Mouse (Mus musculus): ENCODE measurements at regions not wholly inside any gene's neighbourhood (a gene's known extent, or its start where the extent isn't known, plus 50 kb on each side); places are given as distances from the start of the nearest gene placed in this dataset.

DNA sequence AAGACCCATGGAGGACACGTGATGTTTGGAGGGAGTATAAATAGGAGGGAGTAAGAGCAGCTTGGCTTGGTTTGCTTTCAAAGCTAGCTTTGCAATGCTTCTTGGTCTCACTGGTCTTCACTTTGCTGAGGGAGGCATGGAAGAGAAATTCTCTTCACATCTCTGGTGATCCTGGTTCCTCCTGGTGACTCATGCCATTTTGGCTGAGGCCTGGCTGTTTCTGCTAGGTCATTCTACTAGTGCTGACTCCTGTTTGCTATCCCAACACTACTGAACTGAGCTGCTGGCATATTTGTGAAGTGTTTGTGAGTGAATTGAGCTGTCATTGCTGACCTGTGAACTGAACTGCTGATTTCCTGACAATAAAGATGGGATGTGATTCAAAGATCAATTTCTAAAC, 288.3 kb upstream of the Mctp2 start:
- DNase-seq, result no peak

DNA sequence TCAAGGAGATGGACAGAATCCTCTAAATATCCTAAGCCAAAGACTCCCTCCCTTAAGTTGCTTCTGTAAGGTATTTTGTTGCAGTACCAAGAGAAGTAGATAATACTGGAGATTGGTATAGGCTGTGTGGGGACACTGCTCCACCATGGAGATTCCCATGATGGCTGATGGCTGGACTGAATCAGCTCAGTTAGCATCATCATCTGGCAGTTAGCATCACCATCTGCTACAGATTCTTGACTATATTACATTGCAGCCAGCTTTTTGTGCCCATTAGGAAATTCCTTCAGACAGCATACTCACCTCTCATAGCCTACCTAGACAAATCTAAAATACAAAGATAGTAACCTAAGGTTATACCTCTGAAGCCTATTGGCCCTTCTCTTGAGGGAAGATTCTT, 290.6 kb upstream of the Mctp2 start:
- DNase-seq, result no peak

DNA sequence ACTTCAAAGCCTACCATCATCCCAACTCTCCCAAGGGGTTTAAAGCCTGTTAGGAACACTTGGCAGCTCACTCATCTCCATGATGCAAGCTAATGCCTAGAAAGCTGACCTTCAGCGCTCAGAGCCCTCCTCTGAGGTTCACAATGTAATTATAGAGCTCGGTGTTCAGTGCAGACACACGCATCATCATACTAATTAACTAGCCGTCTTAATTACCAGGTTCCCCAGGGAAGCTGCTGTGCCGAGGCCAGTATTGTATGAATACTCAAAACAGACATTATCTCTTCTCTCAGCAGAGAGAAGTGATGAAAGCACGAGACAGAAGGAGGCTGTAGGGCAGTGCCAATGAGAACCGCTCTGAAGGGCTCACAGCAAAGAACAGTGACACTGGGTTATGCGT, 295.5 kb upstream of the Mctp2 start:
- no peak for DNase-seq

DNA sequence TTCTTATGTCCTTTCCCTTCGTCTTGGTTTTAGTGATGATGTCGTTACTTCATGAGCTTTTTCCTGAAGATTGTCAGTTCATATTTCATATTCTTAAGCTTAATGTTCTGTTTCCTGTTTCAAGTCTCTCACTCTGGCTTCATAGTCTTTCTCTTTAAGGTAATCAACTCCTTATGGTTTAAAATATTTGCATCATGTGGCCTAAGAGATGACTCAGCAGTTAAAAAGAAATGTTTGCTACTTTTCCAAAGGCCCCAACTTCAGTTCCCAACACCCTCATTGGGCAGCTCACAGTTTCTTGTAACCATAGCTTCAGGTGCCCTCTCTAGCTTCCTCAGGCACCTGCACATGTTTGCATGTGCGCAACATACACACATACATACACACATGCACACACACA, 303.4 kb upstream of the Mctp2 start:
- no peak for DNase-seq

DNA sequence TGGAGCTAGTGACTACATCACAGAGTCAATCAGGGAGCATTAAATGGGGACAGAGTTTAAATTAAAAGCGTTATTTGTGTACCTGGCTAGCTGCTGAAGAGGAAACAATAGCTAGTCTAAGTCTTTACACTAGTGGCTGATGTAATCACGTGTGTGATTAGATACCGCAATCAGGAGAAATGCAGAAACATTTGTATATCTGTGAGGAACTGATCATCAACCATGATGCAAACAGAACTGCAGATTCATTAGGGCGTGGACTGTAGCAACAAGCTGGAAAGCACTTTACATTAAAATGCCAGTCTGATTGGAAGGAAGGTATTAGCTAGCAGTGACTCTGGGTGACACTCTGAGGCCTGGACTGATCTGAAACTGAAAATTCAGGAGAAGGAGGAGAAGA, 308.8 kb upstream of the Mctp2 start:
- no peak for DNase-seq

DNA sequence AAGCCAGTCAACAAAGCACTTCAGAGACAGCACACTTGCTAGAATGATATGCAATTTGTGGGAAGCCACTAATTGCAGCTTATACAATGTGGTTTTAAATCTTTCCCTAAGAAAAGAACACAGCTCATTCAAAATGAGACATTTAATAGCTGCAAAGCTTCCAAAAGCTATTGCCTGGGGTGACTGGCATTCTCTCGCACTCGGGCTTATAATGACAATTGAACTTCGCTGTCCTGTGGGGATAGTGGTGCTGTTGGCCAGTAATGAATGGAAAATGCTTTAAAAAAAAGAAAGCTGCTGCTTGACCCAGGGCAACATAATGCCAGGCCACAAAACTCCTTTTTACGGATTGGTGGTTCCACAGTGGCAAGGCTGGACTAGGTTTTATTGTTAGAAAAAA, 321.0 kb upstream of the Mctp2 start:
- no peak for DNase-seq

DNA sequence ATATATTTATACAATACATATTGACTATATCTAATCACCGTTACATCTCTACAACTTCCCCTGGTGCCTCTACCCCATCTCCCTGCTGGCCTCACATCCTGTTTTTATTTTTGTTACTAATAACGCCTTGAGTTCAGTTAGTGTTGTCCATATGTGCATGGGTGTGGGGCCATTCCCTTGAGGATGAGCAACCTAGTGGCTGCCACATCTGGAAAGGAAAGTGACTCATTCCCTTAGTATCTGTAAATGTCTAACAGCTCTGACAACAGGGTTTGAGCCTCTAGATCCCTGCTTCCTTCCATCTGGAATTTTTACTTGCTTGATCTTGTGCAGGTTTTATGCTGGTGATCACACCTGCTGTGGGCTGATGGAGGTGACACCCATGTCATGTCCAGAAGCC, 333.2 kb upstream of the Mctp2 start:
- no peak for DNase-seq

DNA sequence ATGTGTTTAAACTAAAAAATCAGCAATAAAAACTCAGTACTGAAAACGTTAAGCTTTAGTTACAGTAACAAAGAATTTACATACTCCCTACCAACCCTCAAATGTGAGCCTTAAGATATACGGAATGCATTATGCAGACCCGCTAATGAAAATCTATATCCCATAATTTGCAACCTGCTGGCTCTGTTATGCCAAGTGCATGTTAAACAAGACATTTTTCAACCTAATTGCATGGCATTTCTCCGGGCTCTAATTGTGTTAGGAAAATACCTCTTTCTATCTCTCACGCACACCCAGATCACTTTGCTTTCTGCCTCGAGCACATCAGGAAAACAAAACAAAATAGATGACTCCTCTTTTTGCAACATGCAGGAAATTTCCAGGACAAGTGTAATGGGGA, 368.6 kb upstream of the Mctp2 start:
- DNase-seq, result no peak

DNA sequence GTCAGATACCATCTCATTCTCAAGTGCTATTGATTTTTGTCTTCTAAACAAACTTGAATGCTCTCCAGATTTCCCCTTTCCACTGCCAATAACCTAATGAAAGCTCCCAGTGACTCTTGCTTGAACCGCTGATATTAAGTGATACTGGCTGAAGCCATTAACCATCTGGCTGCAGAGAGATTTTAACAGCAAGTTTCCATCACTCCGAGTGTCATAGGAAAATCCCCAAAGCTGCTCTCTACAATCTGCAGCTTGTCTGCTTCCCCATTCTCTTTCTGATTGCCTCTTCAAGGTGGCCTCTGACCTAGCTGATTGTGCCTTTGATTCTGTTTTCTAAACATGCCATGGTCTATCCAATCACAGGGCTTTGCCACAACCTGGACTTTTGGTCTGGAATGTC, 379.4 kb upstream of the Mctp2 start:
- DNase-seq, result no peak

DNA sequence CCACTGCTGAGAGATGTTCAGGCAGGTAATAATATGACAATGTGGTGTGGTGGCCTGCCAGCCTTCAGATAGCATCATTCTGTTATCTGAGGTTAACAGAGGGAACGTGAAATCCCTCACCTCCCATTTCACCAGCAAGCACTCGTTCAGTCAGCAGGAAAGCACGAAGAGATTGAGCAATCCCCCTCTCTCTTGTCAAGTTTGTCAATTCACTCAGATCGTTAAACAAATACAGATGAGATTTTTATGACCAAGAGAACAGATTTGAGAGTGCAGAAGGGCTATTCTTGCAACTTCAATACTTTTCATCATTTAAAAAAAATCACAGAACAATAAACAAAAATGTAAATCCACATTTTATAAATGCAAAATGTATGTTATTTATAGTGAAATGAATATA, 380.9 kb upstream of the Mctp2 start:
- DNase-seq, result no peak

DNA sequence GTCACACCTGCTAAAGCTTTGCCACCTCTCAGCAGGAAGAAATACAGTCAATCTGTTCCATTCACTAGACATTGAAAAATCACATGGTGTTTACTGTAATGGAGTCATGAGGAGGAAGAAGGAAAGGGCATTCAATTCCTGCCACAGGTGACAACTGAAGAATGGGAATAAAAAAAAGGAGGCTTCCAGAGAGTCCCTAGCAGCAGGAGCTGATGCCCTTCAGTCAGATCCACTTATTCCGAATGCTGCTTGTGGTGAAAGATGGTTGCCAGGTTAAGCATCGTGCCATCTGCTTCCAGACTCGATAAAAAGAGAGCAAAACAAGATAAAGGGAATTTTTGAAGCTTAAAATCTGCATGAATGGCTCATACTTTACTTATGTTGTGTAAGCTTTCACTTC, 385.0 kb upstream of the Mctp2 start:
- DNase-seq, result peak; percentile 79

DNA sequence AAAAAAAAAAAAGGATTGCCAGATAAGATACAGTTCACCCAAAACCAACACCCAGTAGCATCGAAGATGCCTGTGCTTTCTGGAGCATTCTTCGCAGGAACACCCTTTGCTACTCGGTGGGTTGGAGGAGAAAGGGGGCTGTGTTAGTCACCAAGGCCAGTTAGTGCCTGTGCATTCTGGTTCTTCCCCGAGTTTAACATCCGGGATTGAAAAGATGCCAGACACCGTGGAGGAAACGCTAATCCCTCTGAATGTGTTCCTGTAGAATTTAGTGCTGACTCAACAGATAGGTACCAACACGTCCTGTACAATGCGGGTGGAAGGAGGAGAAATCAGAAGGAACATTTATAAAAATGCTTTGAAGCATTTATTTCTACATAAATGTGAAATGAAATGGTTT, 385.5 kb upstream of the Mctp2 start:
- peak; percentile 43 for DNase-seq

DNA sequence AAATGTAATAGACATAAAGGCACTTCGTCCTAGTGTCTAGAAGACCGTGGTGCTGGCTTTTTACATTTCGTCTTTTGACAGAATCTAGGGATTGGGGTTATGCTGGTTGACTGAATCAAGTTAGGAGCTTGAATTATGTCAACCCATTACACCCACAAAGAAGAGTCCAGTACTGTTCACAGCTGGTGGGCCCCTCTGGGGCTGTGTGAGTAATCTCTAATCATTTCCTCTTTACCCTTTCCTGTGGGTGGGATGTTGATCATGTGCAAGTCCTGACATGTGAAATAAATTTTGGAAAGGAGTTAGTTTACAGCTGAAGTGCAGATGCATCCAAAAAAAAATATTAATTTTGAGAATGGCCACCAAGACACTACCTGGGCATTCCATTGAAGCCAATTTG, 390.3 kb upstream of the Mctp2 start:
- no peak for DNase-seq

DNA sequence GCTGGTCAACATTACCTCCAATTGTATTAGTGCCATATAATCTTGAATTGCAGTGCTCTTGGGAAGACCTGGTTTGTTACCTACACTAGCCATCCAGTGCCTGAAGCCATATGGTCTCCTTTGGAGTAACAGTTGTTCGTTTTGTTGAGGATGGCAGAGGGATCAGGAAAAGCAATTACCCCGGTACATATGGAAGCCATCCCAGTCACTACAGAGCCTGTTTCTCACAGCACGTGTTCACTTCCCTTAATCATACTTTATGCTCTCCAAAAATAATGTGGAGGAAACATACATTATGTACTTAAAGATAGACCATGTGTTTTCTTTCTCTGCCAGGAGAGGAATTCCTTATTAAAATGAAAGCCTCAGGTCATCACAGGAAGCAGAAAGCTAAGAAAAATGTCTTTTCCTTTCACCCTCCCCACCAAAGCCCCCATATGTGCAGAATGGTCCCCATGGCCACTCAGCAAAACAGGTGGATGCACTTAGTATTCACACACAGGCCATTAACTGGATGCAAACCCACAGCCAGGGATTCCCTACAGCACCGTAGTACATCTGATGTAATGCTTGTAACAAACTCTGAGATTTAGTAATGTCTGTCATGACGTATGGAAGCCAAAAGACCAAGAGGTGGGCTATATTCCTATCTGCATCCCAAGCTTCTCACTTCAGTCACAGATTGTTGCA, 397.4 kb upstream of the Mctp2 start:
- DNase-seq, result peak; percentile 52

DNA sequence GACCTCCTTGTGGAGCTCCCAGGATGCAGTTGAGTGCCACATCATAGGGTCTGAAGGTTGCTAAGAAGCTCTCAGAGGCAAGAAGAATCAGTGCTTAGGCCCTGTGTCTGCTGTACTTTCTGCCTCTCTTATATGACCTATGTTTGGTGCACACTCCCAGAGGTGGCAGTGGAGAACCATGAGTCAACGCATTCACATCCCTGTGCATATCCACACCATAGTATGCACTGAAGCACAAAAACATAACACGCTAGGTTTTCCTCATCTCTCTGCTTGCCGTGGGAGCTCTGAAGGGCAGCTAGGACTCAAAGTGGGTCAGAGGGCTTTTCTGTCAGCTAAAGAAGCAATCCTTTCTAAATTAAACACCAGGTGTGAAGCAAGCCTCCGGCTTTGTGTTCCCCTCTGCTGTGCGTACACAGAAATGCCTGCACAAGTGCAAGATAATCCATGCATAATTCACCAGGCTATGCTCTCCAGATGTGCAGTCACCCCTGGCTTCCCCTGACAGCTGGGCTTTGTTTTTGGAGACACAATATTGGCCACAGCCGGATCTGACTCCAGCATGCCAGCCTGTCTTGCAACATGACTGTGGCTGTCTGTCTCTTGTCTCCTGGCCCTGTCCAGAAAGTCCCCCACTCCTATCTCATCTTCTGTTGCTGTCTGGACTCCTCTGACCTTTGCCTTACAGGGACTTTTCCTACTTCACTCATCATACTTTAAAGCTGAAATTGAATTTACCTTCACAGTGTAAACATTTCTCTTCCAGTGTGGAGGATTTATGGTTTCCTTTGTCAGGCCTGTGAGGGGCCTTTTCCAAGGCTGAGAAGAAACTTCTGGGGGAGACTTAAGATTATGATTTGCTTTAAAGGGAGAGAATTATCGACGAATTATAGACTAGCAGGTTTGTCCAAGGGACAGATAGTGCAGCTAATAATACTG, 405.1 kb upstream of the Mctp2 start:
- no peak for DNase-seq

DNA sequence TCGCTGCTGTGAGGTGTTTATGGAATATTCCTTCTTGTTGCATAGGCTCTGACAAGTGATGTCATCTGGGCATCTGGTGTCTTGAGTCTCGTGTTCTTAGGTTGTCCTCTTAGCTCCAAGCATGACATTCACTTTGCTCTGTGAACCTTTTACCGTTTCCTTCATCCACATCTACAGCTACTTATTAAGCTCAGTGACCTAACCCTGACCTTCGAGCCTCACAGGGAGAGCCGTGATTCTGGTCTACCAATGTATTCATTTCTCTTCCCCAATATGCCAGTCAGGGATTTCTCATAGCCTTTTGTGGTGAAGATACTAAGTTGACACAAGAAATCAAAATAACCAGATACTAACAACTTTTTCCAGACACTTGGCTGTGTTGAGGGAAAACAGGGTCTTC, 409.0 kb upstream of the Mctp2 start:
- no peak for DNase-seq

DNA sequence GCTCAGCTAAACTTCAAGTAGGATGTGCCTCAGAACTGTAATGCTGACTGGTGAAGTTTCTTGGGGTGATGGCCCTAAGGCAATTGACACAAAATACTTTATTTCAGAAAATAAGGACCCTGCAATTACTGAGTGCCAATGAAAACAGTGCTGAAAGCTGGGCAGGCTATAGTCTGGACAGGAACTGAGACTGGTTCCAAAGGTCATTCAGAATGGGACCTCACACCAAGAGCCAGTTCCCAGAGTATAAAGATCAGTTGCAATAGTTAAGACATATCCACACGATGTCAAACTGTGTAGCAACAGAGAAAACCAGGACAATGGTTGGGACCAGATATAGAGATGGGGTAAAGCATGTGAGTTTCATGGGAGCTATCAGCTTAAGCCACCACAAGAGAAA, 409.6 kb upstream of the Mctp2 start:
- no peak for DNase-seq

DNA sequence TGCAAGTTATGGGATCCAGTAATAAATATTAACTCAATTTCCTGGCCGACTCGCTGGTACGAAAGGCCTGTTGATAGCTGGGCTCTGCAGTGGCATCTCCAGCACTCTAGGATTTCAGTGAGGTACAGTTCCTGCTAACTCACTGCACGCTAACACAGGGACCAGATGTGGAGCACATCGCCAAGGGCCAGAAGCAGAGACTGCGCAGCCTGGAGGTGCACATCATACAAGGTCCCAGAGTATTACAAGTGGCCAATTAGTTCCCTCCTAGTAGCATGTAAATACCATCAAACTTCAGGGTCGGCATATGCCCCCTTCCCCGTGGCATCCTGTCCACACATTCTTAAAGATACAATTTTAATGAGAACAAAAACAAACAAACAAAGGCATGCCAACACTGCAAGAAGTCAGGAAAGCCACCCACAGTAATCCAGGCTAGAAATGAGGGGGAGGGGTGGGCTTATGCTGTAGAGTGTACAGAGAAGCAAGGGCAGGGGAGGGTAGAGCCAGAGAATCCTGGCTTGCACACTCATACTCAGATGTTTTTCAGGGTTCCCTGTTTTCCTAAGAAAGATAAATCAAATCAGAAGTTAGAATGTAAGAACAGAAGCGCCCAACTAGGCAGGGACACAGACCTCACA, 419.9 kb upstream of the Mctp2 start:
- no peak for DNase-seq

DNA sequence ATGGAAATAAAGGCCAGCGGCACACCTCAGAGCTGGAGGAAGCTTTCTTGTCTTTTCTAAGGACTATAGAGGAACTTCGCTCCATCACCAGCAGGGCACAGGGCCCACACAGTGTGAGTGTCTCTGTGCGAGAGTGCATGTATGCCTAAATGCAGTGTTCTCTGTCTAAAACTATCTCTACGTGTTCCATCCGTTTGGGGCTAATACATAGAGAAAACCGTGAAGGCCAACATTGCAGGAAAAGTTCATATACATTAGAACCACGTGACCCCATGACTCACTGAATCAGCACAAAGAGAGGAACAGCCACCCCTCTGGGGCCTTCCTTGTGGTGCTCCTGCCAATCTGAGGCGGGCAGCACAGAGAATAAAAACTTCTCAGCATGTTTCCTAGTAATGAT, 431.4 kb upstream of the Mctp2 start:
- no peak for DNase-seq

DNA sequence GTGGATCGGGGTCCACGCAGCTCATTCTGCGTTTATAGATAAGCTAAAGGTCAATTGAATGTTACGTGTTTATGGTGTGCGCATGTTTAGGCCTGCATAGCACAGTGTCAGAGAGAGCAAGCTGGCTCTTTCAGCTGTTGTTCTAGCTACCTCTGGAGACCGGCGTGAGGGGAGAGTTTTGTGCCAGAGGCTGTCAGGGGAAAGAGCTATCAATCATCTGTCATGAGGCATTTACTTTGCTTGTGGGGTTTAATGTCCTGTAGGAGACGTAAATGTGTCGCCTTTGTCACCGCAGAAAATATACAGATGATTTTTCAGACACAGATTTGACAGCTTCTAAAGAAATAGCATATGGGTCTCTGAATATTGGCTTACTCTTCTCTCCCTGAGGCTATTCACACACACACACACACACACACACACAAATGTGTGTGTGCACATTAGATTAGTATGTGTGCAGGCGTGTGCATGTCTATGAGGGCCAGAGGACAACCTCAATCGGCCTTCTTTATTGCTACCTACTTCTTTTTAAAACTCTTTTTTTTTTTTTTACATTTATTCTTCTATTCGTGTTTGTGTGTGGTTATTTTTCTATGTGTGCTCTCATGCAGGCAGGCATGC, 432.0 kb upstream of the Mctp2 start:
- no peak for DNase-seq

DNA sequence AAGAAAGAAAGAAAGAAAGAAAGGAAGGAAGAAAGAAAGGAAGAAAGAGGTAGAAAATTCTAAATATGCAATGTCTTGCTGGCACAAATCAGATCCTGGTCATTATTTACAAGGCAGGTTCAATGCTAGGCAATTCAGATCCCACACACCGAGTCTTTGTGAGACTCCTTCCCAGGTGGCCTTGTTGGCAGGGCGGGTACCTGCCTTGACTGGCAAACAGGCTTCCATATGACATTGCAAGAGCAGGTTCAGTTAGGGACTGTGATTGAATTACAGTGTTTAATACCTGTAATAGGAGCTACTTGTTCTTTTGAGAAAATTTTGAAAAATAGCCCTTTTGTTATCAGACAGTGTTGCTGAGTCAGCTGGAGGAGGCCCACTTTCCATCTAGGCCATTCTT, 436.0 kb upstream of the Mctp2 start:
- DNase-seq, result no peak

DNA sequence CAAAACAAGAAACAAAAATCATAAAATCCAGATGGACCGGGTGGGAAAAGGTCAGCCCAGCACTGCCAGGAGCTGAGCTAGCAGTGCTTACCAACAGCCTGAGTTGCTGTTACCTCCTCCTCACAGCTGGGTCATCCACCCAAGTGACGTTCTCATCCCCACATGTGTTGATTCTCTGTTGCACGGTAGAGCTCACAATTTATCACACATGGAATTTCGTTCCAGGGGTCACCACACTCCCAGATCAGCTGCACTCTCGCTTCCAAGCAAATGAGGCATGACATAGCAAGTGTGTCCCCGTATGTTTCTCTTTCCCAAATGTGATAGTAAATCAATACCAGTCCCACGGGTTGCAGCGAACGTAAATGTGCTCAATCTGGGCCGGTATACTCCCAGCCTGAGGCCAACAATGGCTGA, 445.1 kb upstream of the Mctp2 start:
- no peak for DNase-seq

DNA sequence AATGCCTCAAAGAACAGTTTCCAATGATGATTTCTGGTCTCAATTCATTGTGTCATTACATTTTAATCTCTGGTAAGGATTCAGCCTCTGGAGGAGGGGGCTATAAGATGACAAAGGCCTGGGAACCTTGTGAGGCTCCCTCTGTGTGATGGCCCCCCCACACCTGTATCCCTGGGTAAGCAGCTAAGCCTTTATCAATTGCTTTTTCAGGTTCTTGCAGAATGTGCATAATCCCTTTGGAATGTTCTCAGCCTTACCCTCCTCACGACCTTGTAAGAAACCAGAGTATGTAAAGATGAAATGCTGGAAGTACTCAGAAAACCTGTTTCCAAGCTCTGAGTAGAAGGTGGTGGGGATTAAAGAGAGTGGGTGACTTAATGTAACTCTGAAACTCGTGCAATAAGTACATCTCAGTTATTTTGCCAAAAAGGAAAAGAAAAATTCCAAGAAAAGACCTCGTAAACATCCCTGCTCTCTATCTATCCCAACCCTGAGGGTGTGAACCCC, 446.7 kb upstream of the Mctp2 start:
- no peak for DNase-seq
